Mouse (Mus musculus) left cerebral cortex, adult 9 months (tissue): ENCODE measurements around the gene Gm11042.

Source experiments
- DNase-seq, 2 experiments: peaks; one replicate each; pipeline ENCODE4 v3.0.0; 2022; ENCODE audit warnings: low spot score in 2 of 2

Gm11042 gene

DNA sequence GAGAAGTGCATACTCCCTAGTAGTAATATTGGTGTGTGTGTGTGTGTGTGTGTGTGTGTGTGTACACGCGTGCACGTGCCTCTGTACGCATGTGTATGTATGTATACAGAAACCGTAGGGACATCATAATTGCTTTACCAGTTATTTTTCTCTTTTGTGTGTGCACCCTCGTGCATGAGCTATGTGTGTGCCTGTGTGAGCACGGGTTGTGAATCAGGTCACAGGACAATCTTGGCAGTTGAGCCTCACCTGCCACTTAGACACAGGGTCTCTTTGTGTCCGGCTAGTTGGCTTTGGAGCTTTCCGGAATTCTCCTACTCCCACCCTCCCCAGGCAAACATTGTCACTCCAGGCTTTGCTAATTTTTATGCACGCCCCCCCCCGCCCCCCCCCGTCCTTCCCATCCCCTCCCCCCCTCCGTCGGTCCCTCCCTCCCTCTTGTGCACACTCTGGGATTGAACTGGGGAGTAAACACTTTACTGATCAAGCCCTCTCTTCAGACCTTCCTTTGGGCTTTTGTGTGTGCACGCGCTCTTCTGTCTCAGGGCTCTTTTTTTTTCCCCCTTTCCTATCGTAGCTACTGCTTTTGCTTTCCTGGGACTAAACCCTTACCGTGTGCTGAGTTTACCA, at the start of gene Gm11042:
Gene Gm11042 (minus strand): TSS at position 51 of the 630 bp plus-strand sequence.
- DNase-seq: no peak

- DNase-seq: no peak
Measured at GRCm38 (mm10) chr12:74364477-74364876, 48.3 kb upstream of the Gm11042 start.

DNA sequence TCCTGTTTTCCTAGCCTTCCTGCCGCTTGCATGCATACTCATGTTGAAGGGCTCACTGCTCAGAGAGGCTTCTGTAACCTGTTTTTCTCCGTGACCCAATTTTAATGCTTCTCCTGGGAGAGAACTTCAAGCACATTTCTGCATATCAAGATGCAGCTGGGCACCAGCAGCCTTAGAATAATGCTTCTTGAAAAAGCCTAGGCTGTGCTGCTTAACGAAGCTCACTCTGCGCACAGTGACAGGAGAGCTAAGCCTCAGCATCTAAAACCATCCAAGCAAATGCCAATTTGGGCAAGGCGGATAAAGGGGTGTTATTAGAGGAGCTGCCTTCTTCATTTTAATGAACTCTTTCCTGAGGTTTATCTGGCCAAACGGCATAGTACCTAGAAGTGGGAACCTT, 46.9 kb upstream of the Gm11042 start:
- peak; percentile 13 to 20 for DNase-seq

DNA sequence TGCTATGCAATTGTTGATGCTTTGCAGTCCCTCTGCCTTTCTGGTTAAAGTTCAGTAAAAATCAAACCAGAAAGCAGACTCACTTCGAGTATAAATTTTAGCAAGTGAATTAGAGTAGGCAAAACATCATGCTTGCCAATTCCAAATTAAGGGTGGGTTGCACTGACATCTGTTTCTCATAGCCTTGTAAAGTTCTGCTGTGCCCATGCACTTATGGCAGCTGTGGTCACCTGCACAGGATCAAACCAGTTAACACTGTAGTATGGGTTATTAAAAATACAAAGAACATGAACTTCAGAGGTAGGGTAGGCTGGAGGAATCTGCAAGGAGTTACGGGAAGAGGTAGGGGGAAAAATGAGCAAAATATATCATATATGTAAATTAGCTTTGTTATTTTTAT, 46.3 kb upstream of the Gm11042 start:
- DNase-seq: no peak

GRCm38 (mm10) chr12:74359791-74360190, 43.6 kb upstream of the Gm11042 start:
- no peak for DNase-seq

GRCm38 (mm10) chr12:74357806-74358205, 41.6 kb upstream of the Gm11042 start:
- DNase-seq: no peak

DNA sequence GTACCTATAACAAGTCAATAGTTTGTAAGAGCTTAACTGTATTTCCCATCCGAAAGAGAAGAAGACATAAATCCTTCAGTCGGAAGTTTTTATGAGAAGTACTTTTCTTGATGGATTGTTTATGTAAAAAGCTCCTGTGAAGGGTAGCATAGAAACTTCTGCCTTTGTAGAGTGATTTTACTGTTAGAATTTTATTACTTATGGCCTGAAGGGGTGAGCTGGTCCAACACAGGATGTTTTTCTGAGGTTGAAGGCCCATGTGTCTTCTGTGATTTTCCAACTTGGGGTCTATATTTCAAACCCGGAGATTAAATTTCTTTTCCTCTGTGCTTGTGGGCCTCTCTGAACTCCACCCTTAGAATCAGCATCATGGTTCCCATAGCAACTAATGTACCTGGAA, 26.5 kb upstream of the Gm11042 start:
- no peak for DNase-seq

- no peak for DNase-seq
Measured at GRCm38 (mm10) chr12:74340070-74340469, 23.9 kb upstream of the Gm11042 start.

DNA sequence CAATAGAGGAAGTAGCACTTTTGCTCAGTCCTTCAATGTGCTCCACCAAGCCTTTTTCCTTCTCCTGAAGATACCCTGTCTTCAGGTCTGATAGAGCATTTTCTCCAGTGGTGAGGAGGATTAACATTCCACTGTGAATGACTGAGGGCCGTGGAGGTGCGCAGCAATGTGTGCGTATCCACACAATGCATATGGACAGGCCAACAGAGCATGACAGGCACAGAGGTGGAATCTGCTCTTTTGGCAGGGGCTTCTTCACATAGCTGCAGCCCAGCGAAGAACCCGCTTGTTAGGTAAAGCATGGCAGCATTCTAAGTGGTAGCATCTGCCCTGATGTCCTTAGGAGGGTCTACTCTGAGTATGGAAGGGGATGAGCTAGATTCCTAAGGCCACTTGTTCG, 17.5 kb upstream of the Gm11042 start:
- no peak for DNase-seq

DNA sequence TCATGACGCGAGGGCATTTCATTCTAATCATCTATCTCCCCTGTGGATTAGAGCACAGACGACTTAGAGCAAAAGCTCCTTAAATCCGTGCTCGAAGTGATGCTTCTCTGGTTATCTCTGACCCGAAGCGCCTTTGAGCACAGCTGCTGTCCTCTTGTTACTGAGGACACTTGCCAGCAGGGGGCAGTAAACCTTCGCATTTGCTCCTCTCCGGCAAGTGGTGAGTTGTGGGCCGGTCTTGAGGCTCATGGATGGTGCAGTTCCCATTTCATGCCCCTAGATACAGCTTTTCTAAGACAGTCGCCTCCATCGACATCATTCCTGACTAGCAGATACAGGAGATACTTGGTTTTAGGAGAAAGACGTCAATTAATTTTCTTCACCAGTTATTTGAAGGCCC, 16.8 kb upstream of the Gm11042 start:
- DNase-seq: peak in 1 of 2 experiments; percentile 88

DNA sequence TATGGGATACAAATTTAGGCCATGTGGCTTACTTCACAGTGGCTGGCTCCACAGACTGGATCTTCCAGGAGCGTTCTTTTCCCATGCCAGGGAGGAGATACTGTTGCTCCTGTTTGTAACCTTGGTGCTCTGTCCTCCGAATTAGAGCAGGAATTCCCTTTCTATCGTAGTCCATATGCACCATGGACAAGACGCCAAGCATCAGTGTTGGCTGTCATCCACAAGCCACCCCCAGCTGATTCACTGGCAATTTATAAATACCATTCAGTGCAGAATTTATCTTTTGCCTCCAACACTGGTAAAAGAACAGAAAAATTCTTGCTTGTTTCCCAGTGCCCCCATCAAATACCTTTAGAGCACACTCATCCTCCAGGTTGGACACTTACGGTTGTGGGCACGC, 13.6 kb upstream of the Gm11042 start:
- DNase-seq: peak in 1 of 2 experiments; percentile 55

DNA sequence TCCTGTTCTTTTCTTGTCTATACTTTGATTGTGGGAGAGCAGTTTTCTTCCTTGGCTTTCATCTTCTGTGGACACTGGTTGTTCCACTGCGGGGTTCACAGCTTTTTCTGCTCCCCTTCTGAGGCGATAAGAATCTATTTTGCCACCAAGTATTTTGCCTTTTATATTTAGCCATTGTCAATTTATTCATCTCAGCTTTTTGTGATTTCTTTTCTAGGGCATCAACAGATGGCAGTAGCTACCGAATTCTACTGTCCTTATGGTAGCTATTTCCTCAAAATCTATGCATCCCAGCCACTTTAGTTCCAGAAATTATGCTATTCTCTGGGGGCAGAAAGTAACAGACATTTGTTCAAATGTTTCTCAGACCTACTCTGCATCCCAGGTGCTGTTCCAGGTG, 10.4 kb upstream of the Gm11042 start:
- DNase-seq: peak in 1 of 2 experiments; percentile 43

GRCm38 (mm10) chr12:74321981-74322380, 5.8 kb upstream of the Gm11042 start:
- no peak for DNase-seq

DNA sequence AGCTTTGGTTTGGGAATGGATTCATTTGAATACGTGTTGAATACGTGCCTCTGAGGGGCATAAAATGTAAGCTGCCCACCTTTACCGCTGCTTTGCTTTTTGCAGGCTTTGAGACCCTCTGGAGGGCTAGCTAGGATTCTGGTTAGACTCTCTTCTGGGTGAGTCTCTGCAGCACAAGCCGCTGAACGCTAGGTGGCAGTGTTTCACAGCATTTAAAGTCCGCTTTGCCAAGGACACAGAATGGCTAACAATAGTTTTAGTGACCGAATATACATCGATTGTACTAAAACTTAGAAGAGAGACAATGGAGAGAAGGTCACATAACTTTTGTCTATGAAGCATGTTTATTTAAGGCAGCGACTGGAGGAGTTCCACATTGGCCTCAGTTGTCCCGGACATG, 4.1 kb upstream of the Gm11042 start:
- DNase-seq: peak in 1 of 2 experiments; percentile 69

GRCm38 (mm10) chr12:74316989-74317759, 980 bp upstream of the Gm11042 start:
- peak; percentile 55 to 73 for DNase-seq

- DNase-seq: no peak
Measured at GRCm38 (mm10) chr12:74315221-74315620, 973 bp downstream of the Gm11042 start.

DNA sequence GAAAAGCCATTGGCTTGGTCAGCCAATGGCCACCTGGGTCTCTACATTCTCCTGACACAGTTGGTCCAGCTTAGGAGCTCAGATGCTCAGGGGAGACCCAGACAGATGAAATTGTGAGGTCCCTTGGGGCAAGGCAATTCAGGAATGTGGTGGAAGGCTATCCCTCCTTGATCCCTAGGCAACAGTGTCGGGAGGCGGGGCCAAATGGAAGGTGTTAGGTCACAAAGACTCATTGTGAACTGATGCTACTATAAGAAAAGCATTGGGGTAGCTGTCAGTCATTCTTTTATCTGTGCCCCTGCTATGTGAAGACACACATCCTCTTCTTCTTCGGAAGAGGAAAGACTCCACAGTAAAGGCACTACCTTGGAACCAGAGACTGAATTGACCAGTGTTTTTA, 3.6 kb downstream of the Gm11042 start:
- DNase-seq: no peak

DNA sequence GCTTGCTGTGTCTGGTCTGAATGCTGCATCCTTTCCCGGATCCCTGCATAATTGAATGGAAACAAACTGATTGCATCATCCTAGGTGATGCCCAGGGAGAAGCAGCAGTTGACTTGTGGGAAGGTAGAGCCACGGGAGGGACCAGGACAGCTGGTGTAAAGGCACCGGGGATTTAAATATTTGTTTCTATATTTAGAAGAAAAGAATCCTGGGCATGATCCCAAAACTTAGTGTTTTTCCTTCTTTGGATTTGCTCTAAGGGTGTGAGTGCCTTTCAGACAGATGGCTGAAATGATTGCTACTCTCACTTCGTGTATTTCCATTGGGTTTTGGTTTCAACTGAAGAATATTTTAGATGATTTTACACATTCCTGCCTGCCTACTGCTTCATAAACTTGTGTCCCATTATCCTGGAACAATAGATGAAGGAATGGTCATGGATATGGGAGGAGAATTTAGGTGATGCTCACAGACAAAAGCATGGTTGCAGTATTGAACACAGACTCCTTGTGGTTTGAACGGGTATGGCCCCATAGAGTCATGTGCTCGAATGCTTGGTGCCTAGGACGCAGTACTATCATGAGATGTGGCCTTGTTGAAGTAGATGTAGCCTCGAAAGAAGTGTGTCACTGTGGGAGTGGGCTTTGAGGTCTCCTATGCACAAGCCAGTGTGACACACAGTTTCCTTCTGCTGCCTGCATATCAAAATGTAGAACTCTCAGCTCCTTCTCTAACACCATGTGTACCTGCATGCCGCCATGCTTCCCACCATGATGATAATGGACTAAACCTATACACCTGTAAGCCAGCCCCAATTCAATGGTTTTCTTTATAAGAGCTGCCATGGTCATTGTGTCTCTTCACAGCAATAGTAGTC, 12.5 kb downstream of the Gm11042 start:
- DNase-seq: peak in 1 of 2 experiments; percentile 55

- no peak for DNase-seq
Measured at GRCm38 (mm10) chr12:74301559-74301958, 14.6 kb downstream of the Gm11042 start.

GRCm38 (mm10) chr12:74296374-74296773, 19.8 kb downstream of the Gm11042 start:
- no peak for DNase-seq

DNA sequence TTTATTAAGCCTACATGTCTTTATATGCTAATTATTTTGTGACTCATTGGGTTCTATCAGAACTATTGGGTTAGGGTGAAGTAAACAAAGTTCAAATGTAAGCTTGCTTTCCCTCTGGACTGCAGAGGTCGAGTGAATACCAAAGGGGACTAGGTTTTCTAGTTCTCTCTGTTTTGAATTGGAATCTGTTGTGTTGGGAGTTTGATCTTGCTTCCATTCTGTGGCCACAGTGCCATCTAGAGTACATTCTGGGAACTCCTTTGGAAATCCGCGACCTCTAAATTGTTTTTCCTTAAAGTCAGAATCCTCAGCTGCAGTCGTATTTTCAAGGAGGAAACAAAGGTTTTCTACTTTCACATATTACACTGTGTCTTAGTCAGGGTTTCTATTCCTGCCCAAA, 22.6 kb downstream of the Gm11042 start:
- peak in 1 of 2 experiments; percentile 83 for DNase-seq

DNA sequence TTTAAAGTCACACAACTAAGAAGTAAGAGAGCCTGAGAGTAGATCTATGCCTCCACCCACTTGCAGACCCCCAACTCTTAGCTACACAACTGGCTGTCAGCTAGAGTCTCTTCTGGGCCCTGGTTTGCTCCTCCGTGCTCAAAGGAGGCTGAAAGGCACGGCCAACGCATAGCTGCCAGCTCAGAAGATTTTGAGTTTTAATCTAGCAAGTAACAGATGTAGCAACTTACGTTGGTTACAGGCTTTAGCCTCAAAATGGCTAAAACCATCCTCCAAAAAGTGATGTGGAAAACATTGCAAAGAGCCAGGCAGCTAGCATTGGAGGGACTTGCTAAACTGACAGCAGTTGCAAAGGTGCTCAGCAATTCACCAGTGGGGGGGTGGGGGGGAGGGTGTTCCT, 25.2 kb downstream of the Gm11042 start:
- no peak for DNase-seq
